Mouse (Mus musculus) ES-CJ7 (cell line): Measurements from ENCODE around the gene Mgat3.

Source experiments
- DNase-seq: peaks from one replicate; pipeline ENCODE4 v3.0.0; 2011; ENCODE audit warnings: low read depth, low spot score

Gene Mgat3

GRCm38 (mm10) chr15:80258240-80259170 is 85.0 kb downstream of the Mgat3 start:
- DNase-seq: peak; percentile 80

- DNase-seq: no peak
These were observed 86.0 kb downstream of the Mgat3 start for GRCm38 (mm10) chr15:80259406-80260045.

GRCm38 (mm10) chr15:80260677-80261076 is 87.2 kb downstream of the Mgat3 start:
- DNase-seq: peak; percentile 81

GRCm38 (mm10) chr15:80261100-80261499 is 87.6 kb downstream of the Mgat3 start:
- no peak for DNase-seq

- peak; percentile 97 for DNase-seq
These were observed 90.4 kb downstream of the Mgat3 start, which contains the start of gene Rps19bp1 for GRCm38 (mm10) chr15:80263610-80264575. Gene Rps19bp1 (minus strand): TSS chr15:80264315.
